Mouse (Mus musculus): ENCODE data around the gene Ogt.

DNA sequence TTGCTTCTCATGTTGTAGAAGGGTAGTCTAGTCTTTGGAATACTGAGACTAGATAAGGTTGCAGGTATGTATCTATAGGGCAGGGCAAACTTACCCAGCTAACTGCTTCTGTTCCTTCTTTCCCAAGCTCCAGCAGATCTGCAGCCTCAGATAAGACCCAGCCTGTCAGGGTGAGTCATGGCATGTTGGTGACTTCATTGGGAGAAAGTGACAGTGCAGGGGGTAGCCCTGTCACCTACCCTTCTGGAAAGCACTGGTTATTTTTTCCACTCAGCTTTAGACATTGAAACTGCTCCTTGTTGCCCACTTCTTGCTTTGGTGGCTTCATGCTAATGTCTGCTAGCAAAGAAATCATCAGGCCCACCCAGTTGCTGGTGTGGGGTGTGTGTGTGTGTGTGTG, 90.2 kb downstream of the Ogt start:
- TF ChIP-seq CTCF (IDR thresholded peaks at IDR 0.05) (no peak), POLR2A (IDR thresholded peaks at IDR 0.05; ENCODE audit: insufficient read depth, low read depth, low read length) (no peak)
